Mouse (Mus musculus) kidney, adult 2 months (tissue): Measurements from ENCODE around the gene Armh3.

Source experiments
- CTCF ChIP-seq: fragments of 200-500 bp; conservative IDR thresholded peaks from 2 replicates; pipeline ENCODE4 v1.5.1; 2011; ENCODE audit warnings: low read depth, mild to moderate bottlenecking, control low read depth, low read length, moderate library complexity, mixed read lengths; ENCODE audit not compliant: insufficient read depth, insufficient read length
- POLR2A ChIP-seq: fragments of 200-500 bp; IDR thresholded peaks from one replicate; pipeline ENCODE4 v1.6.1; 2011; ENCODE audit warnings: low read depth, low read length, control low read depth

DNA sequence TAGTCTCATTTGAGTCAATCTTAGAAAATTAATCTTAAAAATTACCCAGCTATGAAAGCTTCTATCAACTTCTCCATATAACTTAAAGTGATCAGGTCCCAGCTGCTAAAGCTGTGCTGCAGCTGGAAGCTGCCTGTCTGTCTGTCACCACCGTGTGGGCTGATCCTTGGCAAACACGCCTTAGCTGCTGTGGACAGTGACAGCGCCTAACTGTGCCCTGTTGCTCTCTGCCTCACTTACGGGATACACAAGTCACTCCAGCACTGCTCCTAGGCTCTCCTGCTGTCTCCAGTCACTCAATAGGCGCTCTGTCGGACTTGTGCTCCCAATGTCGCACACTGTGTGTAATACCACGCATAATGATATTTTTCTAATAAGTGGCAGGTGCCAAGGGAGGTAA is 71.9 kb downstream of the Armh3 start:
- no peak for TF ChIP-seq POLR2A
- no peak for TF ChIP-seq CTCF
